Mouse (Mus musculus) kidney, adult 11 months (tissue): Measurements from ENCODE around the gene Tmem240.
"Not testable (repeated sequence)": the region's sequence is repeated elsewhere in the genome, so short reads cannot be mapped to it uniquely, and the experiment has no call there.

Source experiments
- DNase-seq: peaks from one replicate; pipeline ENCODE4 v3.0.0; 2022

Tmem240 gene

GRCm38 (mm10) chr4:155735788-155736187 lies 1.2 kb downstream of the Tmem240 start:
- DNase-seq = no peak

GRCm38 (mm10) chr4:155736421-155736820 lies 1.8 kb downstream of the Tmem240 start:
- DNase-seq = no peak

- no peak for DNase-seq
Measured at GRCm38 (mm10) chr4:155738262-155738661, 3.7 kb downstream of the Tmem240 start.

GRCm38 (mm10) chr4:155739152-155739551 lies 4.6 kb downstream of the Tmem240 start:
- DNase-seq = no peak

- peak; percentile 27 for DNase-seq
Measured at GRCm38 (mm10) chr4:155739741-155740636, 5.4 kb downstream of the Tmem240 start.

GRCm38 (mm10) chr4:155740681-155741080 lies 6.1 kb downstream of the Tmem240 start:
- not testable (repeated sequence) for DNase-seq

- no peak for DNase-seq
Measured at GRCm38 (mm10) chr4:155742684-155743083, 8.1 kb downstream of the Tmem240 start.

- no peak for DNase-seq
Measured at GRCm38 (mm10) chr4:155744474-155744873, 9.9 kb downstream of the Tmem240 start.

GRCm38 (mm10) chr4:155745136-155745535 lies 10.5 kb downstream of the Tmem240 start:
- DNase-seq = no peak

GRCm38 (mm10) chr4:155746036-155746548 lies 11.5 kb downstream of the Tmem240 start:
- no peak for DNase-seq

- no peak for DNase-seq
Measured at GRCm38 (mm10) chr4:155746575-155747490, 12.2 kb downstream of the Tmem240 start.

- DNase-seq = no peak
Measured at GRCm38 (mm10) chr4:155757011-155757410, 22.4 kb downstream of the Tmem240 start.

GRCm38 (mm10) chr4:155759862-155760612 lies 25.4 kb downstream of the Tmem240 start:
- peak; percentile 24 for DNase-seq

- peak; percentile 96 for DNase-seq
Measured at GRCm38 (mm10) chr4:155760613-155761355, 26.2 kb downstream of the Tmem240 start, which contains the start of gene Atad3a. Gene Atad3a, minus strand, starts transcription at chr4:155761093.

- DNase-seq = peak; percentile 22
Measured at GRCm38 (mm10) chr4:155761356-155762099, 26.9 kb downstream of the Tmem240 start.

- DNase-seq = no peak
Measured at GRCm38 (mm10) chr4:155762357-155762756, 27.8 kb downstream of the Tmem240 start.

GRCm38 (mm10) chr4:155769496-155769879 lies 34.9 kb downstream of the Tmem240 start:
- no peak for DNase-seq

GRCm38 (mm10) chr4:155769880-155770512 lies 35.4 kb downstream of the Tmem240 start:
- peak; percentile 91 for DNase-seq

GRCm38 (mm10) chr4:155770626-155771025 lies 36.0 kb downstream of the Tmem240 start:
- peak; percentile 83 for DNase-seq

- DNase-seq = peak; percentile 78
Measured at GRCm38 (mm10) chr4:155771706-155772105, 37.1 kb downstream of the Tmem240 start.
